Mouse (Mus musculus): ENCODE measurements around the gene Stx3.

Gene Stx3

GRCm38 (mm10) chr19:11725915-11726314 is 93.3 kb downstream of the Stx3 start:
- DNase-seq (ENCODE audit: low read depth, low spot score): no peak

Measured in retina, adult 2 months (tissue).